8 mouse cellular contexts compared by ENCODE assay signal in the genomic region with DNA sequence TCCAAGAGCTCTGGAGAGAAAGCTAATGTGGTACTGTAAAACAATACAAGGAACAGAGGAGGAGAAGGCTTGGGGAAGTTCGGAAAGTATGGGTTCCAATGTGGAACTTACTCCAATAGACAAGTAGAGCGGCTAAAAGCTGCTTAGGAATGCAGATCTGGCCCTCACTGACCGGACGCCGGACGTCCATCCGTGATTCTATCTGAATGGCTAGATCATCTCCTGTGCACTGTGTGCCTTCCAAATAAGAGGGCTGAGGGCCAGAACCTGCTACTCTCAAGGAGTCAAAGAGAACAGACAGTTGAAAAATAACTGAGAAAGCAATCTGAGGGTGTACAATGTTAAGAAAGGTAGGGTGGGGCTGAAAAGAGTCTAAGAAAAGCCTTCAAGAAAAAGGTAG. TPM values are rescaled to one million over a fixed set of nuclear protein-coding genes. Genes with fewer than 3 reads are reported as not detected.
DNase-seq lines count a peak whose midpoint lies in the region; ATAC-seq and TF ChIP-seq lines count a peak whose summit lies in the region.

No protein-coding gene starts in this region.

- H3K36me3 ChIP-seq in midbrain, embryonic 10.5 days = no peaks in the 10 kb centered on the region
- H3K36me3 ChIP-seq in midbrain, embryonic 11.5 days (ENCODE audit: control insufficient read depth, insufficient read depth, low read length) = no peaks in the 10 kb centered on the region
- no peaks in the 10 kb centered on the region for H3K36me3 ChIP-seq in forebrain, embryonic 10.5 days (replicated peaks)
- no peaks in the 10 kb centered on the region for H3K36me3 ChIP-seq in hindbrain, embryonic 15.5 days
- no peaks in the 10 kb centered on the region for H3K36me3 ChIP-seq in midbrain, postnatal 0 days (ENCODE audit: insufficient read depth, low read length)

- peaks cover 22% of the 10 kb centered on the region for H3K4me1 ChIP-seq in midbrain, embryonic 10.5 days
- peaks cover 2% of the 10 kb centered on the region; the same call in 1 of the 2 replicates for H3K4me1 ChIP-seq in midbrain, embryonic 11.5 days (ENCODE audit: control insufficient read depth, insufficient read depth, low read length)
- peaks cover 27% of the 10 kb centered on the region for H3K4me1 ChIP-seq in forebrain, embryonic 10.5 days
- H3K4me1 ChIP-seq in hindbrain, embryonic 15.5 days (replicated peaks) = peaks cover 21% of the 10 kb centered on the region
- H3K4me1 ChIP-seq in midbrain, postnatal 0 days (ENCODE audit: insufficient read depth, low read length) = no peaks in the 10 kb centered on the region; the same call in 1 of the 2 replicates

- H3K27me3 ChIP-seq in midbrain, embryonic 10.5 days (ENCODE audit: low read depth, poor library complexity, severe bottlenecking) = peaks cover 5% of the 10 kb centered on the region; the same call in 1 of the 2 replicates
- H3K27me3 ChIP-seq in midbrain, embryonic 11.5 days (ENCODE audit: control insufficient read depth, insufficient read depth, low read length) = no peaks in the 10 kb centered on the region
- peaks cover 18% of the 10 kb centered on the region for H3K27me3 ChIP-seq in forebrain, embryonic 10.5 days (ENCODE audit: poor library complexity, severe bottlenecking)
- H3K27me3 ChIP-seq in hindbrain, embryonic 15.5 days = no peaks in the 10 kb centered on the region
- no peaks in the 10 kb centered on the region for H3K27me3 ChIP-seq in midbrain, postnatal 0 days (ENCODE audit: insufficient read depth, low read length)

- H3K9me3 ChIP-seq in midbrain, embryonic 10.5 days (replicated peaks) = no peaks in the 10 kb centered on the region
- H3K9me3 ChIP-seq in midbrain, embryonic 11.5 days (ENCODE audit: control insufficient read depth, low read length) = no peaks in the 10 kb centered on the region
- H3K9me3 ChIP-seq in forebrain, embryonic 10.5 days = peaks cover 5% of the 10 kb centered on the region
- no peaks in the 10 kb centered on the region for H3K9me3 ChIP-seq in hindbrain, embryonic 15.5 days
- no peaks in the 10 kb centered on the region for H3K9me3 ChIP-seq in midbrain, postnatal 0 days (ENCODE audit: low read length)

- H3K4me3 ChIP-seq in midbrain, embryonic 10.5 days = peak overlapping the region; percentile 96
- H3K4me3 ChIP-seq in midbrain, embryonic 11.5 days (ENCODE audit: low read depth, low read length) = no peak overlapping the region
- H3K4me3 ChIP-seq in forebrain, embryonic 10.5 days = peak overlapping the region; percentile 95; the same call in 1 of the 2 replicates
- H3K4me3 ChIP-seq in hindbrain, embryonic 15.5 days = peak overlapping the region; percentile 81
- peak overlapping the region; percentile 68 for H3K4me3 ChIP-seq in midbrain, postnatal 0 days (ENCODE audit: low read depth, low read length)

- no peak for ATAC-seq in midbrain, embryonic 11.5 days (ENCODE audit: low FRiP score)
- ATAC-seq in hindbrain, embryonic 15.5 days (ENCODE audit: low FRiP score, low read depth) = no peak
- ATAC-seq in midbrain, postnatal 0 days (ENCODE audit: low FRiP score) = no peak
- ATAC-seq in frontal cortex, adult (ENCODE audit: low TSS enrichment) = no peak

- no peak for DNase-seq in midbrain, embryonic 10.5 days (ENCODE audit: low spot score)
- DNase-seq in midbrain, embryonic 11.5 days (ENCODE audit: low spot score, missing footprints) = no peak
- no peak for DNase-seq in forebrain, embryonic 10.5 days (ENCODE audit: extremely low spot score, low spot score)
- DNase-seq in midbrain, postnatal 0 days (ENCODE audit: low spot score) = no peak
- no peak for DNase-seq in B cell, adult 2 months
- no peak for DNase-seq in left cerebral cortex, postnatal 10 days (ENCODE audit: extremely low spot score in 1 of 2, low spot score in 2 of 2)

- no peak overlapping the region; the same call in 1 of the 2 replicates for H3K4me2 ChIP-seq in midbrain, embryonic 11.5 days
- H3K4me2 ChIP-seq in hindbrain, embryonic 15.5 days = peak overlapping the region; percentile 69
- peak overlapping the region; percentile 72 for H3K4me2 ChIP-seq in midbrain, postnatal 0 days (ENCODE audit: low read depth, low read length, poor library complexity, severe bottlenecking)

- 87% methylated on average over 7 of the region's 7 CpGs for WGBS in midbrain, embryonic 10.5 days
- WGBS in midbrain, embryonic 11.5 days = 77% methylated on average over 7 of the region's 7 CpGs
- WGBS in forebrain, embryonic 10.5 days = 89% methylated on average over 7 of the region's 7 CpGs
- 87% methylated on average over 7 of the region's 7 CpGs for WGBS in hindbrain, embryonic 15.5 days
- WGBS in midbrain, postnatal 0 days = 86% methylated on average over 7 of the region's 7 CpGs

- TF ChIP-seq CTCF in midbrain, postnatal 0 days (IDR thresholded peaks at IDR 0.05) = no peak

- H3K27ac ChIP-seq in midbrain, embryonic 10.5 days (replicated peaks) = 0 out of 2 replicates have a peak overlapping the region, but pooled peaks have one; percentile 95
- no peak overlapping the region for H3K27ac ChIP-seq in midbrain, embryonic 11.5 days (ENCODE audit: low read depth, low read length)
- H3K27ac ChIP-seq in forebrain, embryonic 10.5 days = peak overlapping the region; percentile 94
- peak overlapping the region; percentile 90 for H3K27ac ChIP-seq in hindbrain, embryonic 15.5 days (replicated peaks)
- H3K27ac ChIP-seq in midbrain, postnatal 0 days (ENCODE audit: low read depth, low read length) = peak overlapping the region; percentile 91

- intact Hi-C loops in left cerebral cortex, postnatal 10 days (cut with DNase I) = loop anchor here (5.0 to 10.0 kb wide), 2 partner anchors 64 to 139 kb away; no protein-coding TSS in a partner anchor

- no peak overlapping the region for H3K9ac ChIP-seq in midbrain, embryonic 11.5 days (ENCODE audit: low read length)
- peak overlapping the region; percentile 36; the same call in 1 of the 2 replicates for H3K9ac ChIP-seq in hindbrain, embryonic 15.5 days
- H3K9ac ChIP-seq in midbrain, postnatal 0 days (replicated peaks; ENCODE audit: low read length, poor library complexity, severe bottlenecking) = no peak overlapping the region

RNA-seq across cellular contexts. Expression of a gene that starts 1.5 kb away (rescaled TPM):
- 8.5 and 8.9 TPM in 2 replicates for polyA plus RNA-seq in midbrain, embryonic 10.5 days (2016; fragmentation: Nextera tagmentation; extraction: Ambion mirVana)
- polyA plus RNA-seq in midbrain, embryonic 11.5 days (2014; fragmentation: Nextera tagmentation; extraction: Ambion mirVana) = 13.0 and 15.5 TPM in 2 replicates
- 6.4 and 7.4 TPM in 2 replicates for polyA plus RNA-seq in forebrain, embryonic 10.5 days (2016; fragmentation: Nextera tagmentation; extraction: Ambion mirVana)
- polyA plus RNA-seq in hindbrain, embryonic 15.5 days (2015; fragmentation: Nextera tagmentation; extraction: Ambion mirVana) = 16.3 and 16.6 TPM in 2 replicates
- 21.3 and 27.0 TPM in 2 replicates for total RNA-seq in midbrain, postnatal 0 days (2014; rRNA removed)
- 13.0 and 13.1 TPM in 2 replicates for polyA plus RNA-seq in midbrain, postnatal 0 days (2015; fragmentation: Nextera tagmentation; extraction: Ambion mirVana)
- 10 to 100 TPM; 59.2 to 59.8 TPM for total RNA-seq in left cerebral cortex, postnatal 10 days (2021)
